Mouse (Mus musculus): ENCODE data around the gene Fes. TPM values are rescaled to one million over a fixed set of nuclear protein-coding genes. Genes with fewer than 3 reads are reported as not detected.
A peak's percentile ranks its signal among the peaks of the same experiment; 100 is the strongest.

Gene Fes
- polyA plus RNA-seq, 1 experiment, result 10.0 TPM

GRCm38 (mm10) chr7:80387033-80387632, 613 bp downstream of the Fes start:
- 47% methylated on average over 17 of the region's 17 CpGs for WGBS
- peak; percentile 26 for DNase-seq
- Histone ChIP-seq H3K4me1 (ENCODE audit: control insufficient read depth, insufficient read depth, low read length) (no peaks in the 10 kb centered on the region), H3K27me3 (replicated peaks; ENCODE audit: control insufficient read depth, insufficient read depth, low read length) (no peaks in the 10 kb centered on the region), H3K27ac (ENCODE audit: insufficient read depth, low read depth, low read length) (peak overlapping the region; percentile 86), H3K4me3 (ENCODE audit: insufficient read depth, low read depth, low read length) (peak overlapping the region; percentile 38), H3K36me3 (ENCODE audit: control insufficient read depth, insufficient read depth, low read length) (peaks cover 4% of the 10 kb centered on the region; the same call in 1 of the 2 replicates)
- no peak for TF ChIP-seq POLR2A (IDR thresholded peaks at IDR 0.05; ENCODE audit: low read depth, low read length)
- no peak for TF ChIP-seq CTCF (conservative IDR thresholded peaks at IDR 0.05; ENCODE audit: insufficient read depth, insufficient read length, low read depth, low read length)

- no peaks in the 10 kb centered on the region for H3K27me3 ChIP-seq (replicated peaks; ENCODE audit: control insufficient read depth, insufficient read depth, low read length)
- 30% methylated on average over 18 of the region's 18 CpGs for WGBS
- peak overlapping the region; percentile 38 for H3K4me3 ChIP-seq (ENCODE audit: insufficient read depth, low read depth, low read length)
- no peaks in the 10 kb centered on the region for H3K4me1 ChIP-seq (ENCODE audit: control insufficient read depth, insufficient read depth, low read length)
- peaks cover 4% of the 10 kb centered on the region; the same call in 1 of the 2 replicates for H3K36me3 ChIP-seq (ENCODE audit: control insufficient read depth, insufficient read depth, low read length)
- TF ChIP-seq CTCF (conservative IDR thresholded peaks at IDR 0.05; ENCODE audit: insufficient read depth, insufficient read length, low read depth, low read length) (peak; percentile 98), POLR2A (IDR thresholded peaks at IDR 0.05; ENCODE audit: low read depth, low read length) (no peak)
- DNase-seq, result peak; percentile 92
- 0 out of 2 replicates have a peak overlapping the region, but pooled peaks have one; percentile 19 for H3K27ac ChIP-seq (ENCODE audit: insufficient read depth, low read depth, low read length)
Observed at GRCm38 (mm10) chr7:80386235-80386930, 1.4 kb downstream of the Fes start.

- 78% methylated on average over 11 of the region's 11 CpGs for WGBS
- no peak for DNase-seq
- no peak overlapping the region for H3K27ac ChIP-seq (ENCODE audit: insufficient read depth, low read depth, low read length)
- TF ChIP-seq POLR2A (IDR thresholded peaks at IDR 0.05; ENCODE audit: low read depth, low read length), result no peak
- TF ChIP-seq CTCF (conservative IDR thresholded peaks at IDR 0.05; ENCODE audit: insufficient read depth, insufficient read length, low read depth, low read length), result no peak
- H3K27me3 ChIP-seq (replicated peaks; ENCODE audit: control insufficient read depth, insufficient read depth, low read length), result no peaks in the 10 kb centered on the region
- no peaks in the 10 kb centered on the region for H3K36me3 ChIP-seq (ENCODE audit: control insufficient read depth, insufficient read depth, low read length)
- H3K4me1 ChIP-seq (ENCODE audit: control insufficient read depth, insufficient read depth, low read length), result no peaks in the 10 kb centered on the region
- no peak overlapping the region for H3K4me3 ChIP-seq (ENCODE audit: insufficient read depth, low read depth, low read length)
Observed at GRCm38 (mm10) chr7:80382919-80383318, 4.8 kb downstream of the Fes start.

GRCm38 (mm10) chr7:80379531-80379930, 8.2 kb downstream of the Fes start:
- DNase-seq, result peak; percentile 37
- H3K27me3 ChIP-seq (replicated peaks; ENCODE audit: control insufficient read depth, insufficient read depth, low read length), result no peaks in the 10 kb centered on the region
- no peak overlapping the region for H3K4me3 ChIP-seq (ENCODE audit: insufficient read depth, low read depth, low read length)
- no peaks in the 10 kb centered on the region for H3K36me3 ChIP-seq (ENCODE audit: control insufficient read depth, insufficient read depth, low read length)
- H3K27ac ChIP-seq (ENCODE audit: insufficient read depth, low read depth, low read length), result no peak overlapping the region
- TF ChIP-seq POLR2A (IDR thresholded peaks at IDR 0.05; ENCODE audit: low read depth, low read length), result no peak
- TF ChIP-seq CTCF (conservative IDR thresholded peaks at IDR 0.05; ENCODE audit: insufficient read depth, insufficient read length, low read depth, low read length), result peak; percentile 51; the same call in 1 of the 2 replicates
- H3K4me1 ChIP-seq (ENCODE audit: control insufficient read depth, insufficient read depth, low read length), result no peaks in the 10 kb centered on the region
- WGBS, result 67% methylated on average over 13 of the region's 13 CpGs

- H3K4me1 ChIP-seq (ENCODE audit: control insufficient read depth, insufficient read depth, low read length), result no peaks in the 10 kb centered on the region
- H3K4me3 ChIP-seq (ENCODE audit: insufficient read depth, low read depth, low read length), result no peak overlapping the region
- H3K36me3 ChIP-seq (ENCODE audit: control insufficient read depth, insufficient read depth, low read length), result no peaks in the 10 kb centered on the region
- TF ChIP-seq CTCF (conservative IDR thresholded peaks at IDR 0.05; ENCODE audit: insufficient read depth, insufficient read length, low read depth, low read length) (peak; percentile 94), POLR2A (IDR thresholded peaks at IDR 0.05; ENCODE audit: low read depth, low read length) (no peak)
- H3K27me3 ChIP-seq (replicated peaks; ENCODE audit: control insufficient read depth, insufficient read depth, low read length), result no peaks in the 10 kb centered on the region
- peak; percentile 80 for DNase-seq
- 21% methylated on average over 6 of the region's 6 CpGs for WGBS
- H3K27ac ChIP-seq (ENCODE audit: insufficient read depth, low read depth, low read length), result no peak overlapping the region
Observed at GRCm38 (mm10) chr7:80377471-80377870, 10.3 kb downstream of the Fes start.

DNA sequence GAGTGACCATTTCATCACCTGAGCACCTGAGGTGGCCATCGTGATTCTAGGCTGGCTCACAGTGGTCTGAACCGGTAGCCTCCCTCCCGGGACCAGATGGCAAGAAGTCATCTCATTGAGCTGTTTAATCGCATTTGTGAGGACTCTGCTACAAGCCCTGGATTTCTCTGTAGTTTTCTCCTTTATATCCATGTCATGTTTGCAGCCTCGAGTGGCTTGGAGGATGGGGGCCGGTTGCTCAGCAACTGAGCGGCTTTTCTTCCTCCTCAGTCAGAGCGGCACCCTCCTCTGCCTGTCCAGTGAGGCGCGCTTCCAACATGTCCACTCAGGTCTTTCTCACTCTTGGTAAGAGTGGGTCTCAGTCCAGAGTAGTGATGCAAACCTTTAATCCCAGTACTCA, 11.6 kb downstream of the Fes start:
- H3K27ac ChIP-seq (ENCODE audit: insufficient read depth, low read depth, low read length), result no peak overlapping the region
- 84% methylated on average over 10 of the region's 10 CpGs for WGBS
- no peaks in the 10 kb centered on the region for H3K27me3 ChIP-seq (replicated peaks; ENCODE audit: control insufficient read depth, insufficient read depth, low read length)
- no peak overlapping the region for H3K4me3 ChIP-seq (ENCODE audit: insufficient read depth, low read depth, low read length)
- DNase-seq, result no peak
- TF ChIP-seq POLR2A (IDR thresholded peaks at IDR 0.05; ENCODE audit: low read depth, low read length) (no peak), CTCF (conservative IDR thresholded peaks at IDR 0.05; ENCODE audit: insufficient read depth, insufficient read length, low read depth, low read length) (no peak)
- peaks cover 2% of the 10 kb centered on the region; the same call in 1 of the 2 replicates for H3K4me1 ChIP-seq (ENCODE audit: control insufficient read depth, insufficient read depth, low read length)
- H3K36me3 ChIP-seq (ENCODE audit: control insufficient read depth, insufficient read depth, low read length), result no peaks in the 10 kb centered on the region

- DNase-seq, result no peak
- H3K4me3 ChIP-seq (ENCODE audit: insufficient read depth, low read depth, low read length), result no peak overlapping the region
- 52% methylated on average over 9 of the region's 9 CpGs for WGBS
- H3K4me1 ChIP-seq (ENCODE audit: control insufficient read depth, insufficient read depth, low read length), result peaks cover 2% of the 10 kb centered on the region; the same call in 1 of the 2 replicates
- H3K27ac ChIP-seq (ENCODE audit: insufficient read depth, low read depth, low read length), result no peak overlapping the region
- no peaks in the 10 kb centered on the region for H3K27me3 ChIP-seq (replicated peaks; ENCODE audit: control insufficient read depth, insufficient read depth, low read length)
- no peaks in the 10 kb centered on the region for H3K36me3 ChIP-seq (ENCODE audit: control insufficient read depth, insufficient read depth, low read length)
- TF ChIP-seq CTCF (conservative IDR thresholded peaks at IDR 0.05; ENCODE audit: insufficient read depth, insufficient read length, low read depth, low read length), result no peak
- TF ChIP-seq POLR2A (IDR thresholded peaks at IDR 0.05; ENCODE audit: low read depth, low read length), result no peak
Observed at GRCm38 (mm10) chr7:80375376-80376039, 12.2 kb downstream of the Fes start.

All from kidney, adult 2 months (tissue).